Mouse (Mus musculus): ENCODE data around the gene Gata5. TPM values are rescaled to one million over a fixed set of nuclear protein-coding genes. Genes with fewer than 3 reads are reported as not detected.

The Gata5 gene
- polyA plus RNA-seq, 1 experiment, result not detected

- Histone ChIP-seq H3K27ac (ENCODE audit: control insufficient read depth, insufficient read depth, low read depth, low read length, poor library complexity) (no peak overlapping the region), H3K4me1 (ENCODE audit: control insufficient read depth, insufficient read depth, low read length) (no peaks in the 10 kb centered on the region), H3K4me3 (replicated peaks; ENCODE audit: control insufficient read depth, low read depth, low read length) (no peak overlapping the region)
- WGBS, result 65% methylated on average over 2 of the region's 2 CpGs
- TF ChIP-seq CTCF (IDR thresholded peaks at IDR 0.05; ENCODE audit: control insufficient read depth, insufficient read depth, low read length), result no peak
- no peak for TF ChIP-seq POLR2A (IDR thresholded peaks at IDR 0.05; ENCODE audit: borderline replicate concordance, control insufficient read depth, low read depth, low read length)
Observed at GRCm38 (mm10) chr2:180306009-180306408, 28.5 kb downstream of the Gata5 start.

DNA sequence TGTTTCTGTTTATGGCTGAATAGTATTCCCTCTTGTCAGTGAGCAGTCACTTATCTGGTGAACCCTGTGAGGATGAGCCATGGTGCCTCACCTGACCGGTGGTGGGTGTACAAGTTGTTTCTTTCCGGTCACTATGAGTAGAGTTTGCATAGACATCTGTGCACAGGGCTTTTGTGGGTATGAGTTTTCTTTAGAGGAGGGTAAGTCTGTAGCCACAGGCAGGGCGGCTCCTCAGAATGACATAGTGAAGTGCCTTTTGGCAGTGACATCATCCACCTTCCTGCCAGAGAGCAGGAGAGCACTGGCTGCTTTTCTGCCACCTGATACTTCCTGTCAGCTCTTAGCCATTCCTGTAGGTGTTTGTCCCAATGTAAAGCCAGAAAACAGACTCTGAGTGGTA lies 29.0 kb downstream of the Gata5 start:
- H3K27ac ChIP-seq (ENCODE audit: control insufficient read depth, insufficient read depth, low read depth, low read length, poor library complexity), result no peak overlapping the region
- H3K4me3 ChIP-seq (replicated peaks; ENCODE audit: control insufficient read depth, low read depth, low read length), result no peak overlapping the region
- TF ChIP-seq POLR2A (IDR thresholded peaks at IDR 0.05; ENCODE audit: borderline replicate concordance, control insufficient read depth, low read depth, low read length), result no peak
- no peak for TF ChIP-seq CTCF (IDR thresholded peaks at IDR 0.05; ENCODE audit: control insufficient read depth, insufficient read depth, low read length)
- H3K4me1 ChIP-seq (ENCODE audit: control insufficient read depth, insufficient read depth, low read length), result no peaks in the 10 kb centered on the region
- 71% methylated on average over 3 of the region's 3 CpGs for WGBS

GRCm38 (mm10) chr2:180304554-180304953 lies 29.9 kb downstream of the Gata5 start:
- TF ChIP-seq CTCF (IDR thresholded peaks at IDR 0.05; ENCODE audit: control insufficient read depth, insufficient read depth, low read length) (no peak), POLR2A (IDR thresholded peaks at IDR 0.05; ENCODE audit: borderline replicate concordance, control insufficient read depth, low read depth, low read length) (no peak)
- no peak overlapping the region for H3K27ac ChIP-seq (ENCODE audit: control insufficient read depth, insufficient read depth, low read depth, low read length, poor library complexity)
- no peak overlapping the region for H3K4me3 ChIP-seq (replicated peaks; ENCODE audit: control insufficient read depth, low read depth, low read length)
- WGBS, result 54% methylated on average over 4 of the region's 4 CpGs
- no peaks in the 10 kb centered on the region for H3K4me1 ChIP-seq (ENCODE audit: control insufficient read depth, insufficient read depth, low read length)

DNA sequence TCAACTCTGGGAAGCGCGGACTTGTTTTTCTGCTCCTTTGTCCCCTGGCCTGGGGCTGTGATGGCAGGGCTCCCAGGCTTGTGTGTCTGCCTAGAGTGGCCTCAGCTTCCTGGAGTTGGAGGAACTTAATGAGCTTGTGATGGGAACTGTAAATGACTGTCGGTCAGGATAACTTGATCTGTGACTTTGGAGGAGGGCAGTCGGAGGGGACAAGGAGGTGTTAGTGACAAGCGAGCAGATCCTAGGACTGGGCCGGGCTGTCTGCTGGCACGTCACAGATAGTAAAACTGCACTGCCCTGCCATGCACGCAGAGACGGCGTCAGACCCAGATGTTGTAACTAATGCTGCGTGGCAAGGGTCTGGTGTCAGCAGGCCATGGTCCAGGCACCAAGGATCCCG lies 31.0 kb downstream of the Gata5 start:
- H3K27ac ChIP-seq (ENCODE audit: control insufficient read depth, insufficient read depth, low read depth, low read length, poor library complexity), result no peak overlapping the region
- H3K4me1 ChIP-seq (ENCODE audit: control insufficient read depth, insufficient read depth, low read length), result no peaks in the 10 kb centered on the region
- H3K4me3 ChIP-seq (replicated peaks; ENCODE audit: control insufficient read depth, low read depth, low read length), result no peak overlapping the region
- no peak for TF ChIP-seq CTCF (IDR thresholded peaks at IDR 0.05; ENCODE audit: control insufficient read depth, insufficient read depth, low read length)
- no peak for TF ChIP-seq POLR2A (IDR thresholded peaks at IDR 0.05; ENCODE audit: borderline replicate concordance, control insufficient read depth, low read depth, low read length)
- 87% methylated on average over 12 of the region's 12 CpGs for WGBS

DNA sequence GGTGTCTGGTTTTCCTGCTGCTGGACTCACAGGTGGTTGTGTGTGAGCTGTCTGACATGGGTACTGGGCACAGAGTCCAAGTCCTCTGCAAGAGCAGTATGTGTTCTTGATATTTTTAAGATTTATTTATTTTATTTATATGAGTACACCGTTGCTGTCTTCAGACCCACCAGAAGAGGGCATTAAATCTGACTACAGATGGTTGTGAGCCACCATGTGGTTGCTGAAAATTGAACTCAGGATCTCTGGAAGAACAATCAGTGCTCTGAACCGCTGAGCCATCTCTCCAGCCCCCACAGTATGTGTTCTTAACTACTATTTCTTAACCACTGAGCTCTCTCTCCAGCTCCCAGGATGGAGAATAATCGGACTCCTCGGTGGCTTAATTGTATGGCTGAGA lies 32.3 kb downstream of the Gata5 start:
- no peak for TF ChIP-seq CTCF (IDR thresholded peaks at IDR 0.05; ENCODE audit: control insufficient read depth, insufficient read depth, low read length)
- TF ChIP-seq POLR2A (IDR thresholded peaks at IDR 0.05; ENCODE audit: borderline replicate concordance, control insufficient read depth, low read depth, low read length), result no peak
- H3K4me1 ChIP-seq (ENCODE audit: control insufficient read depth, insufficient read depth, low read length), result no peaks in the 10 kb centered on the region
- H3K27ac ChIP-seq (ENCODE audit: control insufficient read depth, insufficient read depth, low read depth, low read length, poor library complexity), result no peak overlapping the region
- H3K4me3 ChIP-seq (replicated peaks; ENCODE audit: control insufficient read depth, low read depth, low read length), result no peak overlapping the region
- WGBS, result 74% methylated on average over 4 of the region's 4 CpGs

DNA sequence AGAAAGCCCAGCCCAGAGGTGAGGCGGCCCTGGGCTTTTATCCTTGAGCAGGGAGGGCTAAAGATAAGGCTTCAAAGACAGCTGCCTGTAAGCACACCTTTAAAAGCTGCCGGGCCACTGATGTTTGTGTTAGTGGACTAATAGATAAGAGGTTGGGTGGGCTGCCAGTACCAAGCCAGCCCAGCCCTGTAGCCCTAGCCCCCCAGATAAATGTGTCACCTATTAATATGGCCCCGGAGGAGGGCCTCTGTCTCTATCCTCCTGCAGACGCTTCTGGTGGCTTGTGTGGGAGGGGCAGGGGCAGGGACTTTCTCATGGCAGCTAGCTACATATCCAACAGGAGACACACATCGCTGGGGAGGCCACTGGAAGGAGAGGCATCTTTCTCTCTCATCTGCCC lies 33.7 kb downstream of the Gata5 start:
- no peaks in the 10 kb centered on the region for H3K4me1 ChIP-seq (ENCODE audit: control insufficient read depth, insufficient read depth, low read length)
- TF ChIP-seq POLR2A (IDR thresholded peaks at IDR 0.05; ENCODE audit: borderline replicate concordance, control insufficient read depth, low read depth, low read length) (no peak), CTCF (IDR thresholded peaks at IDR 0.05; ENCODE audit: control insufficient read depth, insufficient read depth, low read length) (no peak)
- H3K27ac ChIP-seq (ENCODE audit: control insufficient read depth, insufficient read depth, low read depth, low read length, poor library complexity), result no peak overlapping the region
- 42% methylated on average over 5 of the region's 5 CpGs for WGBS
- H3K4me3 ChIP-seq (replicated peaks; ENCODE audit: control insufficient read depth, low read depth, low read length), result no peak overlapping the region

GRCm38 (mm10) chr2:180300252-180300651 lies 34.2 kb downstream of the Gata5 start:
- Histone ChIP-seq H3K4me3 (replicated peaks; ENCODE audit: control insufficient read depth, low read depth, low read length) (no peak overlapping the region), H3K4me1 (ENCODE audit: control insufficient read depth, insufficient read depth, low read length) (no peaks in the 10 kb centered on the region), H3K27ac (ENCODE audit: control insufficient read depth, insufficient read depth, low read depth, low read length, poor library complexity) (no peak overlapping the region)
- WGBS, result 19% methylated on average over 2 of the region's 2 CpGs
- no peak for TF ChIP-seq CTCF (IDR thresholded peaks at IDR 0.05; ENCODE audit: control insufficient read depth, insufficient read depth, low read length)
- TF ChIP-seq POLR2A (IDR thresholded peaks at IDR 0.05; ENCODE audit: borderline replicate concordance, control insufficient read depth, low read depth, low read length), result no peak

DNA sequence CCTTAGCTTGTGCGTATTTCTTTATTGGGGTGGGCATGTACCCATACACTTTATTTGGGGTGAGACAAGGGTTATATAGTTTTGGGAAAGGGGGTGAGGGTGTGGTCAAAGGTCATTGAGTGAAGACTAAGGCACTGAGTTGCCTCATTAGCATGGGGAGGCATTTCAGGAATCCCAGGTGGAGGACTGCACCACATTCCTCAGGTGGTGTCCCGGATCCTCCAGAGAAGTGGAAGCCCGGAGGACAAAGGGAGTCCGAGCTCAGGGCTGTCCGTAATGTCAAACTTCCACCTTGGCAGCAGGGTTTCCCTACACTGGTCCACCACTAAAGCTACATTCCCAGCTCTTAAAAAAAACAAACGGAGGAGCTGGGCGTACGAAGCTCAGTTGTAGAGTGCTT lies 41.6 kb downstream of the Gata5 start:
- TF ChIP-seq CTCF (IDR thresholded peaks at IDR 0.05; ENCODE audit: control insufficient read depth, insufficient read depth, low read length) (no peak), POLR2A (IDR thresholded peaks at IDR 0.05; ENCODE audit: borderline replicate concordance, control insufficient read depth, low read depth, low read length) (no peak)
- Histone ChIP-seq H3K4me3 (replicated peaks; ENCODE audit: control insufficient read depth, low read depth, low read length) (no peak overlapping the region), H3K27ac (ENCODE audit: control insufficient read depth, insufficient read depth, low read depth, low read length, poor library complexity) (no peak overlapping the region), H3K4me1 (ENCODE audit: control insufficient read depth, insufficient read depth, low read length) (no peaks in the 10 kb centered on the region)
- 89% methylated on average over 8 of the region's 8 CpGs for WGBS

DNA sequence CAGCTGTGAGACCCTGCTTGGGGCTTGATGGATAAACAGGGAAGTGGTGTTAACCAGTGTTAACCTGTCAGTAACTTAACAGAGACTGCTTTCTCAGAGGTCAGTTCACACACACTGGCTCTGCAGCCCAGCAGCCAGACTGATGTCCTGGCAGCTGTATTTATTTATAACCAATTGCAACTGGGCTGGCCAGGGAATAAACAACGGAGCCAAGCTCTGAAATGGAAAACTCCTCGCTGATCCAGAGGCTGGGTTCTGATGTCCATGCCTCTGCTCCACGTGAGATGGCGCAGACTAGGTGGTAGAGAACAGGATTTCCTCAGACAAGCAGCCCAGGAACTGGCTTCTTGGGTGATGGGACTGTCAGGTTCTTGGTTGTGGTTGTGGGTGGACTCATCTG lies 42.5 kb downstream of the Gata5 start:
- Histone ChIP-seq H3K4me3 (replicated peaks; ENCODE audit: control insufficient read depth, low read depth, low read length) (no peak overlapping the region), H3K4me1 (ENCODE audit: control insufficient read depth, insufficient read depth, low read length) (no peaks in the 10 kb centered on the region), H3K27ac (ENCODE audit: control insufficient read depth, insufficient read depth, low read depth, low read length, poor library complexity) (no peak overlapping the region)
- 68% methylated on average over 4 of the region's 4 CpGs for WGBS
- TF ChIP-seq POLR2A (IDR thresholded peaks at IDR 0.05; ENCODE audit: borderline replicate concordance, control insufficient read depth, low read depth, low read length) (no peak), CTCF (IDR thresholded peaks at IDR 0.05; ENCODE audit: control insufficient read depth, insufficient read depth, low read length) (no peak)
